Mouse (Mus musculus): ENCODE measurements around the gene Nfil3.

Gene Nfil3

DNA sequence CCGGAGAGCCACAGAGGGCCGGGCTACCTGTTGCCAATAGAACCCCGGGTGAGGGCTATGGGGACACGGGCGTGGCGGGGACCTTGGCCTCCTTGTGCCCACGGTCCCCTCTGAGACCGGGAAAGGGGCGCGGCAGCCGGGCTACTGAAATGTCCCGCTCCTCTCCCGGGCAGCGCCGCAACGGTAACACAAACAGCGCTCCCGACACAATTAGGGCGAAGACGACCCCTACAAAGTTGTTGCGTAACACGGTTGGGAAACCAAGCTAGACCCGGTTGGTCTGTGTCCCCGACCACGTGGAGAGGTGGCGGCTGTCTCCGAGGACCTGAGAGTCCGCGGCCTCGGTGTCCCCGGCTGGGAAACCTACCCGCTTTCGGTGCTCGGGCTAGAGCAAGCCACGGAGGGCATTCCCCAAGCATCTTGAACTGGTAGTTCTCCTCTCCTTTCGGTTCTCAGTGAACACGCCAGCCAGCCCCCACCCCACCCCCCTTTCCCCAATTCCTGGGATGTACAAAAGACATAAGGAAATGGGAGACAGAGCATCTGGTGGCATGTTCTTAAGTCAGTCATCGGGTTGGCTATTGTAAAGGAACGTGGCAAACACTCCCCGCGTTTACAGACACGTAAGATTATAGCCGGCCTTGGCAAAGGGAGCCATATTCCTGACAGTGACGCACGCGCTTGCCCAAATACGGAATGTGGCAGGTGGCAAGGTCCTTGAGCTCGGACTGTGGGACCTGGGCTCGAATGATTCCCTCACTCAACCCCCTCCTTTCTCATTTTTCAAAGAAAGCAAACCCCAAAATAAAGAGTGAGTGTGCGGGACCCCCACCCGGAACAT is 788 bp upstream of the Nfil3 start:
- peak in 1 of 2 experiments; percentile 40 for DNase-seq

DNA sequence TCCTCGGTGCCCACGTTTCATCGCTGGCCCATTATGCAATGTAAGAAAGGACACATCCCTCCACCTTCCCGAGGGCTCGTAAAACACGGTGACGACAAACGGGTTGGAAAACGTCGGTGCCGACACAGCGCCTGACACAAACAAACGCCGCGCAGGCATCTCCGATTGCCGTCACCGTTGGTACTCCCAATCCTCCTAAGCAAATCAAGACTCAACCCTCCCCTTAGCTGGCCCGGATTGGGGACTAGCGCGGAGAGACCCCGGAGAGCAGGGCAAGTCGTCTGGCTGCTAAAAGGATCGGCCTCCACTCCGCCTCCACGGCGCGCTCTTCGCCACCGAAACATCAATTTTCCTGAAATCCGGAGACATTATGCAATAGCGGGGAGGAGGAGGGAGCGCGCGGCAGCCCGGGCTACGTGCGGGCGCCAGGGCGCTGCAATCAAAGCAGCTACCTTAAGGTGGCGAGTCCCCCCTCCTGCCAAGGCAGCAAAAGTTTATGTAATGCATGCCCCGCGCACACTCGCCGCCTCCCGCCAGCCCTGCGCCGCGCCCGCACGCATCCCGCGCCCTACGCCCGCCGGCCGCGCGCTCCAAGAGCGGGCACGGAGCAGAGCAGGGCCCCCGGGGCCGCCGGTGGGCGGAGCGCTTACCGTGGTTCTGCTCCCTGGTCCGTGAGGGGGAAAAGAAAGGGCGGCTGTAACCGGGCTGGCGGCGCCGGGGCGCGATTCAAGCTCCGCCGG is 492 bp downstream of the Nfil3 start:
- DNase-seq: peak; percentile 64 to 72

DNA sequence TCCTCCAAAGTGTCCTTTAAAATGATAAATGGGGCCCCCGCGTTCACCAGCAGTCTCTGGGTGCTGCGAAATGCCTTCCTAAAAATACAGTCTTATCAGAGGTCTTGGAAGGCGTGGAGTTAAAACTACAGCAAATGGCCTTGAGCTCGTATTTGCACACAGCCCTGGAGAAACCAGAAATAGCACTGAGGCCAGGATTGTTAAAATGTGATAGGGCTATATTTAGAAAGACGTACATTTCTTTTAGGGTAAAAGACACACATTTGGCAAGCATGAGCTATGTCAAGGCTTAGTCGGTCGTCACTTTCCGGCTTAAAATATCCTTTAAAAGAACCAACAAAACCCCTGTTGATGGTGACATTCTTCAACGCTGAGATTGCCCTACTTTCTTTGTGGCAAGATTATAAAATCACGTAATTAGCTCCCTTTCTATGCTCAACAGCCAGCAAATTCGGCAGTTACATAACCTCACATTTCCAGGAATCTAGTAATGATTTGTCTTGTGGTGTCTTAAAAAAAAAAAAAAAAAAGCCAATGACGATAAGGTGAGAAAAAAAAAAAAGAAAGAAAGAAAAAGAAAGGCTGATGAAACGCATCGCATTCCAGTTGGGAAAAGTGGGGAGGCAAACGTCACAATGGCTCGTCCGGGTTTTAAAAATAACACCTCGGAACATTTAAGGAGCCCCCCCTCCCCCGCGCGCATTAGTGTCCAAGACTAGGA is 1.4 kb downstream of the Nfil3 start:
- DNase-seq: no peak

DNA sequence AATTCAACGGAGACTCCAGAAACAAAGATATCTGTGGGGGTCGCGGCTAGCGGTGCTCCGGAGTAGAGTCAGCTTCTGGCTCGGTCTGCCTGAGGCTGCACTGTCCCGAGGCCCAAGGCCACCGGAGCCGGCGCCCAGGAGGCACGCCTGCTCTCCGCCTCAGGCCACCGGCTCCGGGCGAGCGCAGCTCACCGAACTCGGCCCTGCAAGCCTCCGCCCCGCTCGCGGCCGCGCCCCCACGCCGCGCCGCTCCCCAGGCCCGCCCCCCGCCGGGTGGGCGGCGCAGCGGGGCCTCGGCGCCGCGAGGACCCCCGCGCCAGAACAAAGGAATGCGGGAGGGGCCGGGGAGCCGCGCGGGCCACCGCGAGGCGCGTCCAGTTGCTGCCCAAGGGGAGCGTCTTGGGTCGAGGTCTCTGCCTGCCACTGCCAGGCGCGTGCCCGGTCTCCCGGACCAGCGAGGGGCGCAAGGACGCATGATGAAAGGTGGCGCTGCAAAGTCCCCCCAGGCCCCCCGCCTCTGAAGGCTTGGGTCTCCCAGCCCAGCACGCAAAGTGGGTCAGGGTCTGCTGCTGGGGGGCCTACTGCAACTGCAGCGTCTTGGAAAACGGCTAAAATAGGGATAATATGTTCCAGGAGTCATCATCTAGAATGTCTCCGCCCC is 2.4 kb downstream of the Nfil3 start:
- peak in 1 of 2 experiments; percentile 40 for DNase-seq

DNA sequence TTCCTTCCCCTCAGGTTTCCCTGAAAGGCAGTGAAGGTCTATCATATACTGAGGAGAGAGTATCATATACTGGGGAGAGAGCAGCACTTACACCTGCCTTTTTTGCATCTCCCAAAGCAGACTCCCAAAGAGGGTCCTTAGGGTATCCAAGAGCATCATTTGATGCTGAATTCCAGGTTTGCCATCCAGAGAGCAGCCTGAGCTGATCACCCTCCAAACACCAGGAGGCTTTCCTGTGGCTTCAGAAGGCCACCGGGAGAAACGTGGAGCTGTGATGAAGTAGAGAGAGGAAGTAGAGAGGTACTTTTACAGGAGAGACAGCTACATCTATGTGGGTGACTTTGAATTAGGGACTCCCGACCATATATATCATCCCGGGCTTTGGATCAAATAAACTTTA is 3.1 kb downstream of the Nfil3 start:
- no peak for DNase-seq

DNA sequence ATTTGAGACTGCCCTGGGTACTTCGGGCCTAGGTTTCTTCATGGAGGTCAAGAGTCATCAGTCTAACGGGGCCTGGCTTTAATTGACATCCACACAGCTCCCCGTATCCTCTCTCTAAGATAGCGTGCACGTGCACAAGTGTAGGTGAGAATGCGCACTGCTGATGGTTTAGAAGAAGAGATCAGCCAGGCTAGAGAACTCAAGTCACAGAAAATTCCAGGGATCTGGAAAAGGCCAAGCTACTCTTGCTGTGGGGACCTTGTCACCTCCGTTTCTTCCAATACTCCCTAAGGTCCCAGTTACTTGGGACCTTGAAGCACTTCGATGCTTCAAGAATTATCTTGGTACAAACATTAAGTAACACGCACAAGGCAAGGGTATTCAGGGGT is 3.7 kb downstream of the Nfil3 start:
- DNase-seq: no peak

DNA sequence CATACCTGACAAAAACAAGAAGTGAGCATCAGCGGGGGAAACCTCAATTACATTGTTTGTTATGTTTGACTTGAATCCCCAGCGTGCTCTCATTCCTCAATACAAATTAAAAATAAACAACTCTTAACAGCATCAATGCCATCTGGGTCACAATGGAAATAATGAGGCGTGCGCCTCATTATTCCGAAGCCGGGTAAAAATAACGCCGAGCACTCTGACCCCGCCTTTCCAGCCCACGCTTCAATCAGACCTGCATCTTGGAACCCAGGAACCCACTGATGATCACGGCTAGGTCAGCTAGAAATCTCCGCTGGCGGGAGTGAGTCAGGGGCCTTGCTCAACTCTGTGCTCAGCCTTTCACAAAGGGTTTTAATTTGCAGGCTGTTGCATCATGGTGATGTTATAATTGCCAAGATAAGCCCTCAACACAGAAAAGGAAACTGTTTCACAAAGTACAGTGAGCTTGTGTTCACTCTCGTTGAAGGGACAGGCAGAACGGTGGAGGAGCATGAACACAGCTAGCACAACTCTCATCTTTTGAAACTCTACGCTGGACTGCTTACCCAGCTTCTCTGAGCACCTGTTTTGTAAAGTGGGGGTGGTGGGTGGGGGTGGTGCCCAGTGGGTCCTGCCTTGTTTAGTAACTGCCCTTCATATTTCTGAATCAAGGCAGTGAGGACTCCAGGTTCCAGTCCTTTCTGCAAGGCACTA is 4.2 kb downstream of the Nfil3 start:
- DNase-seq: no peak

DNA sequence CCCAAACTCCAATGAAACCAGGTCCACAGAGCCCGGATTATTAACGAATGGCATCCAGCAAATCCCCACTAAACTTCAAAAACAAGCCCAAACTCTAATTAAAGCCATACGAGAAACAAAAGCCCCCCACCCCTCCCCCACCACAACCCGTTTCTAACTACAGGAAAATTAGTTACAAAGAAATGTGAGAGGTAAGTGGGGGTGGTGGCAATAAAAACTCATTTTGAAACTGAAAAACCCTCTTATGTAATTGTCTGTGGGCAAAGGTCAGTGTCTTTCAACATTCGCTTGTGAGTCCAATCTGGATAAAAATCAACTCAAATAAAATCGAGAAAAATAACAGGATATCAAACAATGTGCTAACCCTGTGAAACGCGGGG is 4.8 kb downstream of the Nfil3 start:
- DNase-seq: peak; percentile 21 to 72

DNA sequence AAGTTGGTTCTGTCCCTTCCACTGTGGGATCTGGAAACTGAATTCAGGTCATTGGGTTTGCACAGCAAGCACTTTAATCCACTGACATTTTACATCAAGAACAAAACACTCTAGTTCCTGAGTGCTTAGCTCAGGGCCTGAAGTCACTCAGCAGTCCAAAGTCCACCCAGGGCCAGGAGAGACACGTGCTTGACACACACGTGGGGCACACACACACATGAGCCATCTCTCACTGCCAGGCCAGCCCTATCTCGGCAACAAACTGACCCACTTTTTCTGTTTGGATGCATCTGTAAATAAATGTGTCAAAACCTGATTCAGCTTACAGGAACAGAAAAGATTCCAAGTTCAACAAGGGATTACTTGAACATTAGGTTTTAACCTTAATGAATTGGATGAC is 6.2 kb downstream of the Nfil3 start:
- peak; percentile 90 to 92 for DNase-seq

DNA sequence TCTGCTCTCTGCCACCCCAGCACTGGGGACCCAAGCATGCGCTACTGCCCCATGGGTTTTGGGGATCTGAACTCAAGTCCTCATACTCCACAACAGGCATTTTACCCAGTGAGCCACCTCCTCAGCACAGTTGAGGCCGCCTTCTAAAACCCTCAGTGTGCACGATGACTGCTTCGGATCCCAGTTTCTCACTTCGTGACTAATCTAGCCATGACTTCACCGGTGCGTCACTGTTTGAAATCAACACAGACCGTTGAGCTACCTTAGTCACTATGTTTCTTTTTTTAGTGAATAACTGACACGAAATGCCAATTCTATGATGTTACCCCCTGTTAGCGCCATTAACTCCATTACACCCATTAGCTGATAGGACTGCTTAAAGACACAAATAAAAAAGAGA is 7.4 kb downstream of the Nfil3 start:
- DNase-seq: no peak

DNA sequence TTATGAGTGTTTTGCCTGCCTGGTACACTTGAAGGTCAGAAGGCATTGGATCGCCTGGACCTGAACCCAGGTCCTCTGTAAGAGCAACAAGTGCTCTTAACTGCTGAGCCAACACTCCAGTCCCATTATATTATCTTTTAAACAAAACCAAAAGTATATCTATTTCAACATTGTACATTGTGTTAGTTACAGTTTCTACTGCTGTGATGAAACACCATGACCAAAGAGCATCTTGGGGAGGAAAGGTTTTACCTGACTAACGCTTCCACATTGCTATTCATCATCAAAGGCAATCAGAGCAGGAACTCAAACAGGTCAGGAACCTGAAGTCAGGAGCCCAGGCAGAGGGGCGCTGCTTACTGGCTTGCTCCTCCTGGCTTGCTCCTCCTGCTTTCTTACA is 8.2 kb downstream of the Nfil3 start:
- DNase-seq: no peak

DNA sequence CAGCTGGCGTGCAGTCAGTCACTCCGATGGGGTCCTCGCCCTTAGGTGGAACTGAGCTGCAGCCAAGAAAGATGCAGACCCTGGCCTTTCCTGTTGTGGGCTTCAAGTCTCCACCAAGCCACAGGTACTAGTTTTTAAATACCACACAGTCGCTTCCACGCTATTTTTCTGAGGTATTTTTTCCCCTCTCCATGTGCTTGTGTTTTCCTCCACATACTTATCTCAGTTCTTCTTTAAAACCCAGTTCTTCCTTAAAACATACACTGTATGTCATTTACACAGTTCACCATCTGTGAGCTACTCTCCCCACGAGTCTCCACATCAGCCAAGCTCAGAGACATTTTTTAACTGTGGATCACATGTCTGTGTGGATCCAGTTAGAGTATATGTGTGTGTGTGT is 10.0 kb downstream of the Nfil3 start:
- DNase-seq: no peak

DNA sequence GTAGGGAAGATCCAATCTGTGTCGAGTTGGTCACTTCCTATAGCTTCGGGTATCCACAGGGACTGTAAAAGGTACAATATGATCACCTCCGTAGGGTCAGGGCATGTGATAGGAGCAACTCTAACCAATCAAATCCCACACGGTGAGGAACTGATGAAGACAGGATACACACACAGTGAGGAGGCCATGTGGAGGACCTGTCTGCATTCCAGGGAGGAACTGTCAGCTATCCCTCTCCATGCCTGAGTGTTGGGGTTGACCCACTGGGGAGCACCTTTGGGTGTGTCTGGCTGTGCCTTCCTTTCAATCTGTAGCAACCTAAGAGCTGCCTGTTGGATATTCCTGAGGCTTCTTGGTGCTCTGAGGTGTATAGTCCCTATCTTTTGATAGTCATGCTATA is 18.0 kb downstream of the Nfil3 start:
- no peak for DNase-seq

DNA sequence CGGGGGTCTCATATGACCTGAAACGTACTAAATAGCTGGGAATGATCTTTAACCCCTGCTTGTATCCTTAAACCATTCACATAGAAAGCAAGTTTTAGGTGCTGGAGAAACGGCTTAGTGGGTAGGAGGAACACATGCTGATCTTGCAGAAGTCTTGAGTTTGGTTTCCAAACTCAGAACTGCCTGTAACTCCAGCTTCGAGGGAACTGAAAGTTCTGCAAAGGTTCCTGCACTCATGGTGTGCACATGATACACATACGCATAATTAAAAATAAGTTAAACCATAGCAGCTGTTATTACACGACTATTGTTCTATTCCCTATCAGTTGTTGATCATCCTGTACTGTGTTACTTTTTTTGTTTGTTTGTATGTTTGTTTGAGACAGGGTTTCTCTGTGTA is 18.5 kb downstream of the Nfil3 start:
- DNase-seq: no peak

DNA sequence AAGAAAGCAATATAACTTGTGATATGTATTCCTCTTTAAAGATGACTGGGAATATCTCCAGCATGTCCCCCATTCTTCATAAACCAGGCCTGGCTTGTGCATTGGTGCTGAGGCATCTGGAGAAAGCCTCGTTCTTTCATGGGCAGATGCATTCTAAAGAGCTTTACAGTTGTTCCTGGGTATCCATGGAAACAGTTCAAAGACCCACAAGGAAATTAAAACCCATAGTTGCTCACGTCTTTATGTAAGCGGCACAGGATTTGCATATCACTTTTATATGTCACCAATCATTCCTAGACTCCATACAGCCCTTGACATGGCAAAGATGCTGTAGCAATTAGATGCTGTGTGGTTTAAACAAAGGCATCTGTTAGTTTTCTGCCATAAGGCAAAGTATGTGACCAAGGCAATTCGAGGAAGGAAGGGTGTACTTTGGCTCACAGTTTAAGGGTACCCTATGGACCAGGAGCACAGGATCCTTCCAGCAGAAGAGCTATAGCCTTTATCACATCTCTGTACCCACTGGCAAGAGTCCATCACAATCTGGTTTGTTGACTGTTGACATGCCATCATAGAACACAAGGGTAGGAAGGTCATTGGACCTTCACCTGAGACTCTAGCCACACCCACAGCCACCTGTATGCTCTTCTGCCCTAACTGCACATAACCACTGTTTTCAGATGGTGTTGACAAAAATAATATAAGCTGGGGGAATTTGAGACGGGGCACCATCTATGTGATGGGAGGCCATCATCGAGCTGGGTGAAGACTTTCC is 26.9 kb downstream of the Nfil3 start:
- no peak for DNase-seq

DNA sequence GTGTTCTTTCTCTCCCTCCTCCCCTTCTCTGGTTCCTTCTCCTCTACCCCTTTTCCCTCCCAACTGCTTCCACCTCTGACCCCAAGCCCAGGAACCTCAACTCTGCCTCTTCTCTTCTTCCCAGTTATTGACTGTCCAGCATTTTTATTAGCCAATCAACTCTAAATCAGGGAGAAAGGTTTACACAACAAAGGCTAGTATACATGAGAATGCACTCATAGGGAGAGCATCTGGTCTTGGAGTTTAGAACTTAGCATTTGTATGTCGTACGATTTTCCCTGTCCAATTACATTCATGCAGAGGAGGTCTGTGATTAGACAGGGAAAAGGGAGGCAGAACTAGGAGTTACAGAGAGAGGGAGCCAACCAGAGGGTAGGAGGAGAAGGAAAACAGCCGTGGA is 31.7 kb downstream of the Nfil3 start:
- DNase-seq: no peak

DNA sequence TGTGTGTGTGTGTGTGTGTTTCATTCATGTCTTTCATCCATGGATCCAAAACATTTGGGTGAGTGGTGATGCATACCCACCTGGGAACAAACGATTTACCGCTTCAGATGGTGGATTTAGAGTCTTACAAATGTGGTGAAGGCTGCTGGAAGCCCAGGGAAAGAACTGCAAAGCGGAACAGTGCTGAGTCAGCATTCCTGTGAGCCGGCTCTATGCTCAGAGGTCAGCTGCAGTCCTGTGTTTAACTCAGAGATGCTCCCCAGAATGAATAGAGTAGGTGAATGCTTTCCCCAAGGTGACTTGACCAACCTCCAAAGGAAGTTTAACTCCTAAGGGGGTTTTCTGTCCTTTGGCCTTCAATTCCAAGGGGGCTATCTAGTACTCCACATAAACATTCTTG is 33.3 kb downstream of the Nfil3 start:
- DNase-seq: no peak

DNA sequence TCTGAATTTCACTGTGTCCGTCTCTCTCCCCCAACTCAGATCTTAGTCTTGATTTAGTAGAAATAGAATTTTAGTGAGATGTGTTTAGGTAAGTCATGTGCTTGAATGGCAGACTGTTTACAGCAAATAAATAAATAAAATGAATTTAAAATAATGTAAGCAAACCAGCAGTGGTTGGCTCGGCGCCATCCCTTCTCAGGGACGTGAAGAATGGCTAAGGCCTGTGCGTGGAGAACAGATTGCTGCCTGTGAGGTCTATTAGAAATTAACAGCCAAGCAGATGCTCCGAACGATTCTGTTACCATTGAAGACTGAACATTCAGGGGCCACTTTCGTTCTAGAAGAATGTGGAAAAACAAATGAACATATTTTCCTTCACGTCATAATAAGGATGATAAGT is 35.1 kb downstream of the Nfil3 start:
- DNase-seq: no peak

DNA sequence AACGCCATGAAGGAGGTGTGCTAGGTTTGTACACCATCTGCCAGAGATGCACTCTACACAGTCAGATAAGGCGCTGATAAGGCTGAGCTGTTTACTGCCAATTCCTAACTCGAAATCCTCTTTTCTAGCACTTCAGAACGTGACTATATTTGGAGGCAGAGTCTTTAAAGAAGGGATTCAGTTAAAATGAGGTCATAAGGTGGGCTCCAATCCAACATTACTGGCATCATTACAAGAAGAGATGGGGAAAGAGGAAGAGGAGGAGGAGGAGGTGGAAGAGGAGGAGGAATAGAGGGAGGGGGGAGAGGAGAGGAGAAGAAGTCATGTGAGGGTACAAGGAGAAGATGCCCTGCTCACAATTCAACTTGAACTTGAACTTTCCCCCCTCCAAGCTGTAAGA is 36.8 kb downstream of the Nfil3 start:
- DNase-seq: no peak

DNA sequence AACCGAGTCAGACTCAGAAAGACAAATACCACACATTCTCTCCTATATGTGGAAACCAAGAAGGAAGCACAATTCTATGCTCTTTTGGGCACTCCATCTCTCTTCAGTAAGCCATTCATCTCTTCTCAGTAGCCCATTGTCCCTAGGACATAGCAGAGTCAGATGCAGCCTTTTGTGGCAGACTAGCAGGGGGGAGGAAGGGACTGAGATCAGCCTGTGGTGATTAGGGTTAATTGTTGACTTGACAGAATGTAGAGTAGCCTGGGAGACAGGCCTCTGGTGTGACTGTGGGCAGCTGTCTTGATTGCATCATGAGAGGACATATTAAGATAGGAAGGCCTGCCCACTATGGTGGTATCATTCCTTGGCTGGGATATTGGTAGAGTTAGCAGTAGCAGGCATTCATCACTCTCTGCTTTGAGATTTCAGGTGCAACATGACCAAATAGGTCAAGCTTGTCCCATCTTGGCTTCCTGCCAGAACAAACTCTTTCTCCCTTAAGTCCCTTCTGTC is 37.9 kb downstream of the Nfil3 start:
- no peak for DNase-seq

DNA sequence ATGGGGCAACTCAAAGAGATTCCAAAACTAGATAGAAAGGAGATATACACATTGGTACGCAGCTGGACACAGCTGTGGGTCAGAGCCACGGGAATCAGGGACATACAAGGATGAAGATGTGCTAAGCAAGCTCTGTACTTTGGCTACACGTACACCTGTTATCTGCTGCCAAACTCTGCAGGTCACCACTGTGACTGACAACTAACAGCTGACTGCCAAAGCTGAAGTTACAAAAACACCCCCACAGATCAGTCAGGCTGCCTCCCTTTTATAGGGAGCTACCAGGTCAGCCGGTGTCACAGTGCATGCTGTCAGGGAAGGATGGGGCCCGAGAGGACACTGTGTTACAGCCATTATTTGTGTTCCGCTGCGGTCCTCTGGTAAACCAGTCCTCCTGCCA is 39.9 kb downstream of the Nfil3 start:
- DNase-seq: no peak

DNA sequence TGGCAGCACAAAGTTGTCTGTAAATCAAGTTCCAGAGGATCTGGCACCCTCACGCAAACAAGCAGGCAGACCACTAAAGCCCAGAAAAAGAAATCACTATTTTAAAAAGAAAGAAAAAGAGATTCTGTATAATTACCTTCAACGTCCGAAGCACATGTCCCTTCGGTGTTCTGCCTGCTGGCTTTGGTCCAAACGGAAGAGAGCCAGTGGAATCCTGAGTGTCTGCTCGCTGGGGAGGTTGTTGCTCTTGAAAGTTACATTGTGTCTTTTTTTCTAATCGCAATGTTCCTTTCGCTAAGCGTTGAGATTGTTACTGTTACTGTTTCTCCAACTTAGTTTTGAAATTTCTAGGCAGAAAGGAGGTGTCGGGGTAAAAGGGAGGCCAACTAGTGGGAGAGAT is 50.3 kb downstream of the Nfil3 start:
- peak in 1 of 2 experiments; percentile 19 for DNase-seq
